Mouse (Mus musculus): Measurements from ENCODE around the gene Psmb11. TPM values are rescaled to one million over a fixed set of nuclear protein-coding genes. Genes with fewer than 3 reads are reported as not detected.

Psmb11 gene
- polyA plus RNA-seq, 1 experiment from 2014 or later: not detected

GRCm38 (mm10) chr14:54647900-54648299 lies 26.7 kb downstream of the Psmb11 start:
- Histone ChIP-seq H3K4me3 (ENCODE audit: low read depth, low read length) (no peak overlapping the region), H3K27me3 (ENCODE audit: control insufficient read depth, insufficient read depth, low read length) (no peaks in the 10 kb centered on the region), H3K9me3 (replicated peaks; ENCODE audit: control insufficient read depth, low read length) (no peaks in the 10 kb centered on the region), H3K4me2 (no peak overlapping the region), H3K27ac (ENCODE audit: low read depth, low read length) (no peak overlapping the region), H3K4me1 (ENCODE audit: control insufficient read depth, insufficient read depth, low read length) (peaks cover 16% of the 10 kb centered on the region), H3K36me3 (ENCODE audit: control insufficient read depth, insufficient read depth, low read length) (peaks cover 64% of the 10 kb centered on the region), H3K9ac (ENCODE audit: low read depth, low read length) (no peak overlapping the region)
- WGBS (ENCODE audit: insufficient replicate concordance): 78% methylated on average over 4 of the region's 4 CpGs
- no peak for ATAC-seq (replicated peaks; ENCODE audit: insufficient number of reproducible peaks, low FRiP score, low TSS enrichment)

- H3K4me3 ChIP-seq (ENCODE audit: low read depth, low read length): no peak overlapping the region
- no peak overlapping the region for H3K27ac ChIP-seq (ENCODE audit: low read depth, low read length)
- WGBS (ENCODE audit: insufficient replicate concordance): 59% methylated on average over 23 of the region's 23 CpGs
- H3K27me3 ChIP-seq (ENCODE audit: control insufficient read depth, insufficient read depth, low read length): no peaks in the 10 kb centered on the region
- H3K9ac ChIP-seq (ENCODE audit: low read depth, low read length): no peak overlapping the region
- ATAC-seq (replicated peaks; ENCODE audit: insufficient number of reproducible peaks, low FRiP score, low TSS enrichment): no peak; the same call in 1 of the 2 replicates
- peaks cover 38% of the 10 kb centered on the region for H3K36me3 ChIP-seq (ENCODE audit: control insufficient read depth, insufficient read depth, low read length)
- H3K4me2 ChIP-seq: no peak overlapping the region
- peaks cover 25% of the 10 kb centered on the region for H3K4me1 ChIP-seq (ENCODE audit: control insufficient read depth, insufficient read depth, low read length)
- no peaks in the 10 kb centered on the region for H3K9me3 ChIP-seq (replicated peaks; ENCODE audit: control insufficient read depth, low read length)
These were observed 29.6 kb downstream of the Psmb11 start for GRCm38 (mm10) chr14:54650621-54651454.

- no peak for ATAC-seq (replicated peaks; ENCODE audit: insufficient number of reproducible peaks, low FRiP score, low TSS enrichment)
- no peak overlapping the region for H3K9ac ChIP-seq (ENCODE audit: low read depth, low read length)
- H3K9me3 ChIP-seq (replicated peaks; ENCODE audit: control insufficient read depth, low read length): no peaks in the 10 kb centered on the region
- WGBS (ENCODE audit: insufficient replicate concordance): 75% methylated on average over 4 of the region's 4 CpGs
- no peak overlapping the region for H3K4me3 ChIP-seq (ENCODE audit: low read depth, low read length)
- peaks cover 33% of the 10 kb centered on the region for H3K36me3 ChIP-seq (ENCODE audit: control insufficient read depth, insufficient read depth, low read length)
- no peak overlapping the region for H3K4me2 ChIP-seq
- no peaks in the 10 kb centered on the region for H3K27me3 ChIP-seq (ENCODE audit: control insufficient read depth, insufficient read depth, low read length)
- H3K27ac ChIP-seq (ENCODE audit: low read depth, low read length): no peak overlapping the region
- H3K4me1 ChIP-seq (ENCODE audit: control insufficient read depth, insufficient read depth, low read length): peaks cover 25% of the 10 kb centered on the region
These were observed 30.3 kb downstream of the Psmb11 start for GRCm38 (mm10) chr14:54651556-54651955.

GRCm38 (mm10) chr14:54652787-54653186 lies 31.6 kb downstream of the Psmb11 start:
- H3K9ac ChIP-seq (ENCODE audit: low read depth, low read length): peak overlapping the region; percentile 87
- peaks cover 26% of the 10 kb centered on the region for H3K36me3 ChIP-seq (ENCODE audit: control insufficient read depth, insufficient read depth, low read length)
- WGBS (ENCODE audit: insufficient replicate concordance): under 1% methylated on average over 7 of the region's 7 CpGs

GRCm38 (mm10) chr14:54653496-54653895 lies 32.3 kb downstream of the Psmb11 start:
- ATAC-seq (replicated peaks; ENCODE audit: insufficient number of reproducible peaks, low FRiP score, low TSS enrichment): peak; percentile 78
- Histone ChIP-seq H3K27ac (ENCODE audit: low read depth, low read length) (peak overlapping the region; percentile 93), H3K9ac (ENCODE audit: low read depth, low read length) (peak overlapping the region; percentile 87), H3K36me3 (ENCODE audit: control insufficient read depth, insufficient read depth, low read length) (peaks cover 29% of the 10 kb centered on the region), H3K27me3 (ENCODE audit: control insufficient read depth, insufficient read depth, low read length) (no peaks in the 10 kb centered on the region), H3K4me2 (peak overlapping the region; percentile 80), H3K4me1 (ENCODE audit: control insufficient read depth, insufficient read depth, low read length) (peaks cover 25% of the 10 kb centered on the region), H3K9me3 (replicated peaks; ENCODE audit: control insufficient read depth, low read length) (no peaks in the 10 kb centered on the region), H3K4me3 (ENCODE audit: low read depth, low read length) (peak overlapping the region; percentile 83)
- WGBS (ENCODE audit: insufficient replicate concordance): 2% methylated on average over 12 of the region's 12 CpGs

More at GRCm38 (mm10) chr14:54652787-54653186, 31.6 kb downstream of the Psmb11 start:
- Histone ChIP-seq H3K4me1 (ENCODE audit: control insufficient read depth, insufficient read depth, low read length) (peaks cover 25% of the 10 kb centered on the region), H3K9me3 (replicated peaks; ENCODE audit: control insufficient read depth, low read length) (no peaks in the 10 kb centered on the region), H3K27ac (ENCODE audit: low read depth, low read length) (peak overlapping the region; percentile 93), H3K4me2 (peak overlapping the region; percentile 80), H3K27me3 (ENCODE audit: control insufficient read depth, insufficient read depth, low read length) (no peaks in the 10 kb centered on the region), H3K4me3 (ENCODE audit: low read depth, low read length) (peak overlapping the region; percentile 83)
- ATAC-seq (replicated peaks; ENCODE audit: insufficient number of reproducible peaks, low FRiP score, low TSS enrichment): no peak; the same call in 1 of the 2 replicates

- Histone ChIP-seq H3K36me3 (ENCODE audit: control insufficient read depth, insufficient read depth, low read length) (peaks cover 29% of the 10 kb centered on the region), H3K9ac (ENCODE audit: low read depth, low read length) (no peak overlapping the region), H3K4me1 (ENCODE audit: control insufficient read depth, insufficient read depth, low read length) (no peaks in the 10 kb centered on the region), H3K4me2 (no peak overlapping the region), H3K27me3 (ENCODE audit: control insufficient read depth, insufficient read depth, low read length) (no peaks in the 10 kb centered on the region), H3K27ac (ENCODE audit: low read depth, low read length) (no peak overlapping the region), H3K9me3 (replicated peaks; ENCODE audit: control insufficient read depth, low read length) (no peaks in the 10 kb centered on the region), H3K4me3 (ENCODE audit: low read depth, low read length) (no peak overlapping the region)
- WGBS (ENCODE audit: insufficient replicate concordance): 88% methylated on average over 2 of the region's 2 CpGs
- no peak for ATAC-seq (replicated peaks; ENCODE audit: insufficient number of reproducible peaks, low FRiP score, low TSS enrichment)
These were observed 38.8 kb downstream of the Psmb11 start for GRCm38 (mm10) chr14:54660009-54660408.

- 87% methylated on average over 10 of the region's 10 CpGs for WGBS (ENCODE audit: insufficient replicate concordance)
- H3K9me3 ChIP-seq (replicated peaks; ENCODE audit: control insufficient read depth, low read length): no peaks in the 10 kb centered on the region
- H3K4me2 ChIP-seq: no peak overlapping the region
- H3K4me1 ChIP-seq (ENCODE audit: control insufficient read depth, insufficient read depth, low read length): no peaks in the 10 kb centered on the region
- peaks cover 39% of the 10 kb centered on the region for H3K36me3 ChIP-seq (ENCODE audit: control insufficient read depth, insufficient read depth, low read length)
- no peaks in the 10 kb centered on the region for H3K27me3 ChIP-seq (ENCODE audit: control insufficient read depth, insufficient read depth, low read length)
- no peak overlapping the region for H3K9ac ChIP-seq (ENCODE audit: low read depth, low read length)
- no peak overlapping the region for H3K27ac ChIP-seq (ENCODE audit: low read depth, low read length)
- no peak overlapping the region for H3K4me3 ChIP-seq (ENCODE audit: low read depth, low read length)
- ATAC-seq (replicated peaks; ENCODE audit: insufficient number of reproducible peaks, low FRiP score, low TSS enrichment): no peak
These were observed 43.4 kb downstream of the Psmb11 start for GRCm38 (mm10) chr14:54664477-54665222.

- WGBS (ENCODE audit: insufficient replicate concordance): 75% methylated on average over 4 of the region's 4 CpGs
- H3K27me3 ChIP-seq (ENCODE audit: control insufficient read depth, insufficient read depth, low read length): no peaks in the 10 kb centered on the region
- no peak overlapping the region for H3K4me3 ChIP-seq (ENCODE audit: low read depth, low read length)
- H3K4me1 ChIP-seq (ENCODE audit: control insufficient read depth, insufficient read depth, low read length): no peaks in the 10 kb centered on the region
- H3K9me3 ChIP-seq (replicated peaks; ENCODE audit: control insufficient read depth, low read length): no peaks in the 10 kb centered on the region
- H3K36me3 ChIP-seq (ENCODE audit: control insufficient read depth, insufficient read depth, low read length): peaks cover 33% of the 10 kb centered on the region
- no peak overlapping the region for H3K27ac ChIP-seq (ENCODE audit: low read depth, low read length)
- no peak overlapping the region for H3K9ac ChIP-seq (ENCODE audit: low read depth, low read length)
- no peak overlapping the region for H3K4me2 ChIP-seq
- ATAC-seq (replicated peaks; ENCODE audit: insufficient number of reproducible peaks, low FRiP score, low TSS enrichment): no peak
These were observed 48.1 kb downstream of the Psmb11 start for GRCm38 (mm10) chr14:54669381-54669780.
